Mouse (Mus musculus) brain, embryonic 14.5 days (tissue): ENCODE measurements around the gene Rassf3.

ENCODE experiments used
- CTCF ChIP-seq: fragments of 200-500 bp; IDR thresholded peaks from 2 replicates; pipeline ENCODE4 v1.5.1; 2012; ENCODE audit warnings: inconsistent platforms, mild to moderate bottlenecking, moderate library complexity, borderline replicate concordance; ENCODE audit not compliant: insufficient read depth, insufficient read length; ENCODE audit errors: extremely low read depth
- POLR2A ChIP-seq: fragments of 200-500 bp; IDR thresholded peaks from 2 replicates; pipeline ENCODE4 v1.6.1; 2012; ENCODE audit warnings: mild to moderate bottlenecking, inconsistent platforms, borderline replicate concordance; ENCODE audit not compliant: poor library complexity, insufficient read depth, insufficient read length, severe bottlenecking; ENCODE audit errors: extremely low read depth

DNA sequence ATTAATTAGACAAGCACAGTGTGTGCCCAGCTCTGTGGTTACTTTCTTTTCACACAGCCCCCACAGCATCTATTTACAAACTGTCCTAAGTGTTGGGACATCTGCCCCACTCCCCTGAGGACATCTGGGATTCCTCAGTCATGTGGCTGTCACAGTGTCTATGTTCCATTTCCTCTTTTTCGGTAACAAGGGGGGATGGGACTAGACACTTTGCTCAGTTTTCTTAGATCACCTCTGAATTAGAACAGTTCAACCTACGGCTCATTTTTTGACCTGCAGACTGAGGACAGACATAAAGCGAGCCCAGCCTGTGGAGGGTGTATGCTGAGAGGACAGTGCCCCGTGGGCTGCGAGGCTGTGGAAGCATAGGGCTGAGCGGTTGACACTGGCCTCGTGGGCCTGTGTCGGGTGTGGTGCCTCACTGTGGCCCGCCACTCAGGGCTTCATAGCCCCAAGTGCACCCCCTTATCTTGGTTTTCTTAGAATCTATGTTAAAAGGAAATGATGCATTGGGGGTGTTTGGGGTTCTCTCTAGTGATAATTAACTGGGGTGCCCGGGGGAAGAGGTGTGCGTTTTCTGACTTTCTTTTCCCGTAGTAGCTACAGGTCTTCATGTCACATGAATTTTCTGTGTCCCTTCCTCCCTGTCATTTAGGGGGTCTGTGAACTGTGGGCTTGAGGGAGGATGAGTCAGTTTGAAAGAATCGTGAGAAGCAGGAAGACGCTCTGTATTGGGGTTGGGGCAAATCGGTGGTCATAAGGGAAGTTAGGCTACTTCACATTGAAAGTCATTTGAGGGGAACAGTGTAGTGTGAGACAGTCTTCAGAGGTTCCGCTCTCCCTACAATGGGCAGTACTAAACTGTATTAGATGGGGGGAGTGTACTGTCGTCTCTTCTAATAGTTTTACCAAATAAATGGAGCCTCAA is 101.2 kb downstream of the Rassf3 start:
- TF ChIP-seq CTCF (no peak), POLR2A (no peak)
